Mouse (Mus musculus): ENCODE results near the gene Dennd1c. TPM values are rescaled to one million over a fixed set of nuclear protein-coding genes. Genes with fewer than 3 reads are reported as not detected.
"Not testable (repeated sequence)": the region's sequence is repeated elsewhere in the genome, so short reads cannot be mapped to it uniquely, and the experiment has no call there.

Gene Dennd1c
- polyA plus RNA-seq, 1 experiment from 2014 or later = 1.1 TPM

DNA sequence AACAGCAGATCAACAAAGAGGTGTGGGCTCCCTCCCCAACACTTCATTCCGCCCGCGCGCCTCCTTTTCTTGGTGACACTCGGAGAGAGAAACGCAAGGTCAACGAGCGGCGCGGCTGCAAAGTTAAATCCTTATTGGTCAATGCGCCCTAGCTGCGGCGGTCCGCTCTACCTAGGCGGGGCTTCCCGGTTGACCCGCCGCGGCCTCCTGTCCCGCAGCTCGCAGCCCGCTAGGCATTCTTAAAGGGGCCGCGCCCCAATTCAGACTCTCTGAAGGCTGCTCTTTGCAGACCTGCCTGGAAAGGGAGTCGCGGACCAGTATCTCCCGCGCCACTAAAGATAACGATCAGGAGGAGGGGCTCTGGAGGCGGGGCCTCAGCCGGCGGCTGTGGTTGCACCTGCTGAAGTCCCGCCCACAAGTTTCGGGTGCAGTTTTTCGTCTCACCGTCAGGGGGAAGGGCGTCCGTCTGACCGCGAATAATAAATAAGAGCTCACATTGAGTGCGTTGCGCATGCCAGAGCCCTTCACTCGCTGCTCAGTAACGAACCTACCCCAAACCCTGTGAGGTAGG is 18.0 kb downstream of the Dennd1c start:
- under 1% methylated on average over 44 of the region's 44 CpGs for WGBS
- Histone ChIP-seq H3K9ac (no peak overlapping the region), H3K27me3 (peaks cover 63% of the 10 kb centered on the region), H3K36me3 (0 out of 2 replicates have a peak, but pooled peaks cover 2% of the 10 kb centered on the region), H3K4me2 (replicated peaks) (peak overlapping the region; percentile 81), H3K27ac (no peak overlapping the region), H3K9me3 (no peaks in the 10 kb centered on the region), H3K4me3 (peak overlapping the region; percentile 71), H3K4me1 (peaks cover 23% of the 10 kb centered on the region)
- ATAC-seq (ENCODE audit: low FRiP score, low read depth) = peak; percentile 93

- under 1% methylated on average over 38 of the region's 45 CpGs for WGBS
- no peak within 1 kb of the TSS for H3K27ac ChIP-seq
- no peaks in the 10 kb centered on the region for H3K9me3 ChIP-seq
- peak; percentile 76 for ATAC-seq (ENCODE audit: low FRiP score, low read depth)
- peaks cover 23% of the 10 kb centered on the region for H3K4me1 ChIP-seq
- peaks cover 55% of the 10 kb centered on the region for H3K27me3 ChIP-seq
- H3K4me2 ChIP-seq (replicated peaks) = peak within 1 kb of the TSS; percentile 81
- H3K36me3 ChIP-seq = peaks cover 8% of the 10 kb centered on the region; the same call in 1 of the 2 replicates
- peak within 1 kb of the TSS; percentile 71 for H3K4me3 ChIP-seq
- peak within 1 kb of the TSS; percentile 73 for H3K9ac ChIP-seq
Measured at GRCm38 (mm10) chr17:57059486-57059977, 18.8 kb downstream of the Dennd1c start, which contains the start of gene Slc25a23. Gene Slc25a23 (minus strand): TSS chr17:57059863.

GRCm38 (mm10) chr17:57058891-57059485 is 19.3 kb downstream of the Dennd1c start, which contains the start of gene Crb3:
Gene Crb3 (plus strand): TSS chr17:57059105.
- ATAC-seq (ENCODE audit: low FRiP score, low read depth) = no peak
- no peak within 1 kb of the TSS for H3K27ac ChIP-seq
- H3K9ac ChIP-seq = peak within 1 kb of the TSS; percentile 73
- H3K4me3 ChIP-seq = peak within 1 kb of the TSS; percentile 71
- peaks cover 23% of the 10 kb centered on the region for H3K4me1 ChIP-seq
- peaks cover 8% of the 10 kb centered on the region; the same call in 1 of the 2 replicates for H3K36me3 ChIP-seq
- WGBS = 1% methylated on average over 17 of the region's 22 CpGs
- no peaks in the 10 kb centered on the region for H3K9me3 ChIP-seq
- peaks cover 50% of the 10 kb centered on the region for H3K27me3 ChIP-seq
- peak within 1 kb of the TSS; percentile 81 for H3K4me2 ChIP-seq (replicated peaks)

DNA sequence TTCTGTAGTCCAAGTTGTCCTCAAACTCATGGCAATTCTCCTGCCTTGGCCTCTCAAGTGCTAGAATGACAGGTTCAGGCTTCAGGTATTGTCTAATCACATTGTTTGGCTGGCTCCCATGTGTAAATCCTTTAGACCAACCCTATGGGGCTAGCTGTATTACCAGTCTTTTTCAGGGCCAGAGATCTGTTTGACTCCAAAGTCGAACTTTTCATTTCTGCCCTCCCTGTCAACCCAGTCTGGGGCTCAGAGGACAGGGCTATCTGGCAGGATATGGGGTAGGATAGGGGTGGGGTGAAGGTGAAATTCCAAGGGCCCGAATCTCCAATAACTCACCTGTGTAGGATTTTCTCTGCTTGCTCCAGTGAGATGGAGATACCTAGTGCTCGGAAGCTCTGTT is 22.1 kb downstream of the Dennd1c start:
- Histone ChIP-seq H3K4me3 (no peak overlapping the region), H3K4me1 (peaks cover 13% of the 10 kb centered on the region), H3K9me3 (no peaks in the 10 kb centered on the region), H3K27ac (no peak overlapping the region), H3K4me2 (replicated peaks) (no peak overlapping the region), H3K36me3 (peaks cover 27% of the 10 kb centered on the region), H3K27me3 (peaks cover 24% of the 10 kb centered on the region), H3K9ac (no peak overlapping the region)
- ATAC-seq (ENCODE audit: low FRiP score, low read depth) = no peak
- WGBS = 86% methylated on average over 3 of the region's 3 CpGs

GRCm38 (mm10) chr17:57051679-57052078 is 26.6 kb downstream of the Dennd1c start:
- WGBS = 82% methylated on average over 4 of the region's 4 CpGs

GRCm38 (mm10) chr17:57048816-57049215 is 29.5 kb downstream of the Dennd1c start:
- no peaks in the 10 kb centered on the region for H3K27me3 ChIP-seq
- WGBS = 81% methylated on average over 3 of the region's 3 CpGs
- no peak overlapping the region for H3K4me3 ChIP-seq
- H3K4me2 ChIP-seq (replicated peaks) = no peak overlapping the region
- H3K36me3 ChIP-seq = peaks cover 18% of the 10 kb centered on the region
- H3K27ac ChIP-seq = no peak overlapping the region
- no peak overlapping the region for H3K9ac ChIP-seq
- H3K9me3 ChIP-seq = no peaks in the 10 kb centered on the region
- ATAC-seq (ENCODE audit: low FRiP score, low read depth) = no peak
- H3K4me1 ChIP-seq = no peaks in the 10 kb centered on the region

More at GRCm38 (mm10) chr17:57051679-57052078, 26.6 kb downstream of the Dennd1c start:
- H3K4me3 ChIP-seq; H3K4me1 ChIP-seq; H3K9me3 ChIP-seq; H3K27me3 ChIP-seq; H3K27ac ChIP-seq; H3K9ac ChIP-seq; H3K4me2 ChIP-seq (replicated peaks); ATAC-seq (ENCODE audit: low FRiP score, low read depth): not testable (repeated sequence)
- peaks cover 24% of the 10 kb centered on the region for H3K36me3 ChIP-seq

- no peaks in the 10 kb centered on the region for H3K27me3 ChIP-seq
- no peak overlapping the region for H3K4me3 ChIP-seq
- 28% methylated on average over 5 of the region's 5 CpGs for WGBS
- H3K9ac ChIP-seq = no peak overlapping the region
- H3K36me3 ChIP-seq = peaks cover 4% of the 10 kb centered on the region
- H3K4me1 ChIP-seq = no peaks in the 10 kb centered on the region
- H3K9me3 ChIP-seq = no peaks in the 10 kb centered on the region
- no peak overlapping the region for H3K27ac ChIP-seq
- ATAC-seq (ENCODE audit: low FRiP score, low read depth) = no peak
- no peak overlapping the region for H3K4me2 ChIP-seq (replicated peaks)
Measured at GRCm38 (mm10) chr17:57047406-57047805, 30.9 kb downstream of the Dennd1c start.

DNA sequence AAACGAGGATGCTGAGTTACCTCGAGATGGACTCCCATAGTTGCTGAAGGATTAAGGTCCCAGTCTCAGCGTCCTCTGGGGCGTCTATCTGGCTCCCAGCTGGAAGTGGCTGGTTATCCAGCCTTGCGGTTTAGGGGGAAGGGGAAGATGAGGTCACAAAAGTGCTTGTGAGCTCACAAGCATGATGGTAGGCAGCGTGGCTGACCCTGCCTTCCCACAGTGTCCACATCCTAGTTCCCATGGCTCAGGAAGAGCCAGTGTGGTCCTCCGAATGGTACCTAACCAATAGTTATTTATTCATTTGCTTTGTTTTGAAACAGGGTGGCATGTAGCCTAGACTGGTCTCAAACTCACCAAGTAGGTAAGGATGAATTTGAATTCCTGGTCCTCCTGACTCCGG is 36.8 kb downstream of the Dennd1c start, which contains the start of gene Slc25a41:
Slc25a41 (minus strand) TSS at position 101 of the 400 bp plus-strand sequence.
- Histone ChIP-seq H3K36me3 (no peaks in the 10 kb centered on the region), H3K4me2 (replicated peaks) (no peak within 1 kb of the TSS), H3K27me3 (peaks cover 27% of the 10 kb centered on the region), H3K9ac (no peak within 1 kb of the TSS; the same call in 1 of the 2 replicates), H3K4me1 (no peaks in the 10 kb centered on the region), H3K9me3 (peaks cover 5% of the 10 kb centered on the region; the same call in 1 of the 2 replicates), H3K4me3 (no peak within 1 kb of the TSS), H3K27ac (no peak within 1 kb of the TSS)
- 76% methylated on average over 8 of the region's 8 CpGs for WGBS
- ATAC-seq (ENCODE audit: low FRiP score, low read depth) = no peak

GRCm38 (mm10) chr17:57038978-57039377 is 39.3 kb downstream of the Dennd1c start:
- Histone ChIP-seq H3K36me3 (no peaks in the 10 kb centered on the region), H3K4me1 (no peaks in the 10 kb centered on the region), H3K9ac (no peak overlapping the region), H3K9me3 (peaks cover 5% of the 10 kb centered on the region; the same call in 1 of the 2 replicates), H3K27me3 (peaks cover 27% of the 10 kb centered on the region), H3K4me2 (replicated peaks) (no peak overlapping the region), H3K4me3 (no peak overlapping the region), H3K27ac (no peak overlapping the region)
- ATAC-seq (ENCODE audit: low FRiP score, low read depth) = no peak
- WGBS = 36% methylated on average over 8 of the region's 8 CpGs

GRCm38 (mm10) chr17:57032854-57033253 is 45.5 kb downstream of the Dennd1c start:
- Histone ChIP-seq H3K4me1 (peaks cover 21% of the 10 kb centered on the region), H3K4me2 (replicated peaks) (peak overlapping the region; percentile 70; the same call in 1 of the 2 replicates), H3K36me3 (peaks cover 13% of the 10 kb centered on the region), H3K27me3 (peaks cover 10% of the 10 kb centered on the region), H3K9ac (no peak overlapping the region), H3K4me3 (peak overlapping the region; percentile 47), H3K9me3 (no peaks in the 10 kb centered on the region), H3K27ac (no peak overlapping the region)
- 86% methylated on average over 4 of the region's 4 CpGs for WGBS
- no peak for ATAC-seq (ENCODE audit: low FRiP score, low read depth)

GRCm38 (mm10) chr17:57031661-57032420 is 46.5 kb downstream of the Dennd1c start:
- Histone ChIP-seq H3K27ac (peak overlapping the region; percentile 85), H3K9me3 (no peaks in the 10 kb centered on the region), H3K4me1 (peaks cover 21% of the 10 kb centered on the region), H3K27me3 (0 out of 2 replicates have a peak, but pooled peaks cover under 1% of the 10 kb centered on the region), H3K9ac (peak overlapping the region; percentile 65), H3K36me3 (peaks cover 23% of the 10 kb centered on the region), H3K4me2 (replicated peaks) (peak overlapping the region; percentile 70), H3K4me3 (peak overlapping the region; percentile 91)
- WGBS = under 1% methylated on average over 38 of the region's 38 CpGs
- ATAC-seq (ENCODE audit: low FRiP score, low read depth) = peak; percentile 98

All from limb, embryonic 13.5 days (tissue).